Mouse (Mus musculus) right cerebral cortex, postnatal 14 days (tissue): ENCODE data around the gene Gm15128.
"Not testable (repeated sequence)": the region's sequence is repeated elsewhere in the genome, so short reads cannot be mapped to it uniquely, and the experiment has no call there.

Experiments used
- DNase-seq: peaks from one replicate; pipeline ENCODE4 v3.0.0; 2022

Gene Gm15128

GRCm38 (mm10) chrX:147765691-147766090, at the start of gene Gm15128:
Gene Gm15128, plus strand, starts transcription at chrX:147765991.
- not testable (repeated sequence) for DNase-seq
